Mouse (Mus musculus) induced T-regulatory cell, adult 2 months (primary cell): ENCODE measurements at regions not wholly inside any gene's neighbourhood (a gene's known extent, or its start where the extent isn't known, plus 50 kb on each side); places are given as distances from the start of the nearest gene placed in this dataset.

ENCODE experiments used
- DNase-seq: peaks from one replicate; pipeline ENCODE4 v3.0.0-alpha.2; 2012; ENCODE audit warnings: low read depth

GRCm38 (mm10) chr3:51019650-51020346 is 204.4 kb upstream of the Noct start:
- no peak for DNase-seq

- no peak for DNase-seq
Observed at GRCm38 (mm10) chr3:51024655-51025054, 199.6 kb upstream of the Noct start.

GRCm38 (mm10) chr3:51031821-51032220 is 192.4 kb upstream of the Noct start:
- no peak for DNase-seq

DNA sequence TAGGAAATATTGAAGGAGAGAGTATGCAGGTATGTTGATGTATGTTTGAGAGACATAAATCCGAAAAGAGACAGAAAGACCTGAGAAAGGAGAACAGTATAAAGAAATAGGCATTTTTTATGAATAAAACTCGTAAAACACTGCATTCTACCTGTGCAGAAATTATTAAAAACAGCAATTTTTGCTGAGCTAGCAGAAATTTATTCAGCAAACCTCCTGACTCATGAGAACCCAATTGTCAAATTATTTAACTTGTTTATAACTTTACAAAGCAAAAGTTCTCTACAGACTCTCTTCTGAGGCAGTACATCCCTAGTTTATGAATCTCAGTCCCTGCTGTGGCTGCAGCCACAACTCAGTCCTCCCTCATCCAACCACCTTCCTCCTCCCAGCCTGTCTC is 191.0 kb upstream of the Noct start:
- DNase-seq = no peak

- DNase-seq = no peak
Observed at GRCm38 (mm10) chr3:51036700-51037306, 187.4 kb upstream of the Noct start.

DNA sequence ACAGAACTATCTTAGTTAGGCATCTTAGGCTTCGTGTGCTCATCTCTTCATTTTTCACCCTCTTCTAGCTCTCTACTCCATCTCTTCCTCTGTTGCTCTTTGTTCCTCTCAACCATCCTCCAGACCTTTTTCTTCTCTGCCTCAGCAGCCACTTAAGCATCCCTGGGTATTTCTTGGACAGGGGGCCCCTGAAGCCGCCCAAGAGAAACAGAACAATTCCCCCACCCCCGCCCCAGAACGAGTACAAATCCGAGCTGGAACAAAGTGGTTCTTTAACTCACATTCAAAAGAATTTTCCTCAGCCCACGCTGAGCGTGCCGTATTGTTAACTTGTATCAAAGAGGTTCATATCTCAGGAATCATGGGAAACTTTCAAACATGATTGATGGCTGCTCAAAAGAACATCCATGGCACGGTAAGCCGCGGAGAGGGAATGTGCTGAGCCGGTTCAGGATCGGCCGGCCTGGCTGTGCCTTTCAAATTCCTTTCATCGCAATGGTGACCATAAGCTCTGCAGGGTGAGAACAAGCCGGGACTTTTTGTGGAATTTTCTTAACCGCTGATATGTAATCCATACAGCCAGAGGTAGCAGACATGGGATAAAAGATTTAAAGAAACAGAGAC is 181.9 kb upstream of the Noct start:
- DNase-seq = no peak

- DNase-seq = no peak
Observed at GRCm38 (mm10) chr3:51048739-51049138, 175.5 kb upstream of the Noct start.

GRCm38 (mm10) chr3:51050156-51050555 is 174.1 kb upstream of the Noct start:
- DNase-seq = peak; percentile 12

DNA sequence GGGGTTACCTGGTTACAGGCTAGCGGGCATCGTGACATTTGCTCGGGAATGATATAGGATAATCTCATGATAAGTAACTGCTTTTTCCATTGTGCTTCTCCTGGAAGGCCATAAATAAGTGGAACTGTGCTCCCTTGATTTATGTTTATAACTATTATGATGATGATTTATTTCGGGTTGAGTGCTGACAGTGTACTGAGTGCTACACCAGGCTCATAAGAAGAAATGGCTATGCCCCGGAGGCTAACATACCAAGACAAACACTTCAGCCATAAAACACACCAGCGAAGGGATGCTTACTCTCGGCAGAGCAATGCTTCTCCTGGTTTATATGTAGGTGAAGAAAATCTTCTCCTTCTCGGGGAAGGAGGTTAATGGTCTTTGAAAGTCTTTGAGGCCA is 169.2 kb upstream of the Noct start:
- no peak for DNase-seq

DNA sequence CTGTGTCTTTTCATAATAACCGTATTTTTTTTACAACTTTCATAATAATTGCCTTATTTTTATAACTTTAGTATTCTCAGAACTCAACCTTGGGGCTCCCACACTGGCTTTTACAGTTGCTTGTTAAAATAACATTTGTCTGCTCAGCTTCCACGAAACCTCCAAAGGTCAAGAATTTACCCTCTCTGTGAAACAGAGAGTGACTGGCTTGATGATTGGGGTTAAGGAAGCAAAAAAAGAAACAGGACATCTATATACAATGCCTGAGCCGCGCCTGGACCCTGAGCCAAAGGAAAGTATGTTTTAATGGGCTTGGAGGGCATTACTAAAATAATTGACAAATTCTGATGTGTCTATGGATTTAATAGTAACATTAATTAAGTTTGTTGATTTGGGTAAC is 160.0 kb upstream of the Noct start:
- no peak for DNase-seq

- no peak for DNase-seq
Observed at GRCm38 (mm10) chr3:51066373-51066772, 157.9 kb upstream of the Noct start.

DNA sequence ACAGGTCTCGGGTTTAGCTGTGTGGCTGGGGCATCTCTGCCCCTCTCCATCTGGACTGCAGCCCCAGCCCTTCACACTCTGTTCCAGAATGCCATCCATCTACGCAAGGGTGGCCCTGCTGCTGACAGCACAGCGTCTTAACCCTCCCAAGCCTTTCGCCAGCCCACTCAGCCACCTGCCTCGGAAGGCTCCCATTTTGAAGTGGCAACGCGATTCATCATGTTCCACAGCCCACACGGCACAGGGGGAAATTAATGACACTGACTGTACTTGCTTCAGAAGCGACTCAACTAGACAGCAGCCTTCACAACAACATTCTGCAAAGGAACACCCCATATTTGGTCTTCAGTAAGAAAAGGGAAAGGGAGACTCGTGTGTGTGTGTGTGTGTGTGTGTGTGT is 151.8 kb upstream of the Noct start:
- no peak for DNase-seq

- no peak for DNase-seq
Observed at GRCm38 (mm10) chr3:51073003-51073679, 151.1 kb upstream of the Noct start.

GRCm38 (mm10) chr3:51073743-51074319 is 150.4 kb upstream of the Noct start:
- no peak for DNase-seq

DNA sequence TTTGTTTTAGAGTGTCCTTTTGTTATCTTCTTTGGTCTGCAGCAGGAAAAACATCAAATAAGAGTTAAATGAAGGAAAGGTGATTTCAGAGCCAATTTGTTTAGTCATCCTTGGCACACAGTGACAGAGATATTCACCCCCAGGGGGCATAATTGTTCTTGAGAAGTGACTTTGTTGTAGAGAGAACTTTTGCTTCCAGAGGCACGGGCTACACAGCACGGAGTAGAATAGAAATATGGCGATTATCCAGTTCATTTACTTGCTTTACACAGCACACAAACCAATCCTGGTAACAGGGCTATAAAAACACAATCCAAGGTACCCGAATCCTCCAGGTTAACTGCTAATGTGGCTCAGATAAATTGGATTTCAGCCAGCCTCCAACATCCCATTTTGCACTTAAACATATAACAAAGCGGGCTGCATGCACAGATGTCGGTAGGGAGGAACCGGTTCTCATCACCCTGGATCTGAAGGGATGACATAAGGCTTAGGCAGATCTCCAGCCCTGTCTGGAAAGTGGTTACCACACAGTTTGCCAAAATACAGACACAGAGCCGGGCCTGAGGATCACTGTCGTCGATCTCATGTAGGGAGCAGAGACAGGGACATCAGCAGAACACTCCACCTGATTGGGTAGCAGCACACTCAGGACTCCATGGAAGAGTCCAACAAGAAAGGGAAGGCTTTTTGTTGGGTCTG is 148.9 kb upstream of the Noct start:
- peak; percentile 21 for DNase-seq

DNA sequence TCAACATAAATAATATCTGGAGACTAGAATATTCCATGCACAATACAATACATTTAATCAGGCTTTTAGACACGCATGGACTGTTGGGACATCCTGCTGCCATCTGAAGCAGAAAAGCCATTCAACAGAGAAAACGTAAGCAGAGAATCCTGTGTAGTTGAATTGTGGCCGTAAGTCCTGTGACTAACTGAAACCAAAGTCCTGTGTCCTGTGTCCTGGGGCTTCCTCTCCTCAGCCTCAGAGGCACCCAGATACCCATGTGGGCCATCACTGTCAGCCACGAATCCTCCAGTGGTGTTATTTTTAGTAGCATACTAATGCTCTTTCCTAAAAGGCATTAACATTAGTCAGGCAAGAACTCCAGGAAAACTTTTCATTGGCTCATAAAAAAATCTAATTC is 145.8 kb upstream of the Noct start:
- no peak for DNase-seq

- DNase-seq = no peak
Observed at GRCm38 (mm10) chr3:51080415-51080814, 143.8 kb upstream of the Noct start.

DNA sequence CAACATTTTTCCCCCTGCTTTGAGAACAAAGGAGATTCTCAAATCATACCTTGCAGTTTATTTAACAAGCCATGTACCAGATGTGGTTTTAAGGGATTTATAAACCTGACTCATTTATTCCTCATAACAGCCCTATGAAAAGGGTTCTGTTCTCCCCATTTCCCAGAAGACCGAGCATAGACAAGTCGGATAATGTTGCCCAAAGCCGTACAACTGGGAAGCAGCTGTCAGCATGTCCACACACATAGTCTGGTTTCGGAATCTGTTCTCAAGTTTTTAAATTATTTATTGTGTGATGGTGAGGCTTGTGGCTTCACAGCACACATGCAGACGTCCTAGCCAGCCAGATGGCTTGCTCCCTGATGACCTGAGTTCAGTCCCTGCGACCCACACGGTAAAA is 143.4 kb upstream of the Noct start:
- DNase-seq = no peak

- DNase-seq = no peak
Observed at GRCm38 (mm10) chr3:51082831-51083575, 141.2 kb upstream of the Noct start.

- DNase-seq = no peak
Observed at GRCm38 (mm10) chr3:51083583-51083982, 140.7 kb upstream of the Noct start.

DNA sequence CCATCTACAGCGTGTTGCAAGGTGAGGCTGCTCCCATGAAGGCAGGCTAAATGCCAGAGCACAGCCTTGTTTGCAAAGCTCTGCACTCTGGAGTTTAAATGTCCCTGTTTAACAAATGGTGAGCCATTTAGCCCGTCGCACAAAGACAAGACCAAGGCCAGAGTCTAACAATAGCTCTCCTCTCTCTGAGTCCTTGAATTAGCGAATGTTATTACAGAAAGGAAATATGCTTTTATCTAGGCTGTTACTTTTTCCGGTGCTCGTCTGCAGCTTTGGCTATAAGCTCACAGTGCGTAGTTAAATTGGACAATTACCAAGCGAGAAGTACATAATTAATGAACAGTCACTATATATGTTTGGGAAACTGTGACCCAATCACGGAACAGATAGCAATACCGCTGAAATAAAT is 137.8 kb upstream of the Noct start:
- DNase-seq = no peak
